Mouse (Mus musculus) lung, adult 2 months (tissue): ENCODE results near the gene Tlk1. TPM values are rescaled to one million over a fixed set of nuclear protein-coding genes. Genes with fewer than 3 reads are reported as not detected.
A peak's percentile ranks its signal among the peaks of the same experiment; 100 is the strongest.

Experiments
- DNase-seq: peaks from one replicate; pipeline ENCODE4 v3.0.0; 2022
- H3K4me1 ChIP-seq: fragments of 200-500 bp; 2 replicates; pipeline ENCODE4 v1.6.1; 2011; ENCODE audit warnings: low read length; ENCODE audit not compliant: control insufficient read depth, insufficient read depth
- H3K4me3 ChIP-seq: fragments of 200-500 bp; replicated peaks from 2 replicates; pipeline ENCODE3; 2011; ENCODE audit warnings: low read depth, mild to moderate bottlenecking, control low read depth, low read length; ENCODE audit errors: extremely low read depth
- CTCF ChIP-seq: fragments of 200-500 bp; IDR thresholded peaks from 2 replicates; pipeline ENCODE4 v1.5.1; 2011; ENCODE audit warnings: mild to moderate bottlenecking, low read length, control low read depth; ENCODE audit not compliant: insufficient read depth
- POLR2A ChIP-seq: fragments of 200-500 bp; IDR thresholded peaks from 2 replicates; pipeline ENCODE4 v1.6.1; 2011; ENCODE audit warnings: low read depth, mild to moderate bottlenecking, control low read depth, low read length, borderline replicate concordance; ENCODE audit errors: extremely low read depth
- WGBS: fragments of 180-500 bp; shearing (Covaris S2); methylation state at CpG from one replicate; pipeline ENCODE4 v1.1.7; 2018; 5-methylcytosine and 5-hydroxymethylcytosine counted together
- polyA plus RNA-seq: library from polyadenylated mRNA; depleted of rRNA; stranded (reverse); fragments of >200 nt; gene quantifications from 2 replicates; pipeline ENCODE4 v1.2.3, GENCODE M21; 2012

The Tlk1 gene
- polyA plus RNA-seq, 1 experiment: 12.3 TPM

DNA sequence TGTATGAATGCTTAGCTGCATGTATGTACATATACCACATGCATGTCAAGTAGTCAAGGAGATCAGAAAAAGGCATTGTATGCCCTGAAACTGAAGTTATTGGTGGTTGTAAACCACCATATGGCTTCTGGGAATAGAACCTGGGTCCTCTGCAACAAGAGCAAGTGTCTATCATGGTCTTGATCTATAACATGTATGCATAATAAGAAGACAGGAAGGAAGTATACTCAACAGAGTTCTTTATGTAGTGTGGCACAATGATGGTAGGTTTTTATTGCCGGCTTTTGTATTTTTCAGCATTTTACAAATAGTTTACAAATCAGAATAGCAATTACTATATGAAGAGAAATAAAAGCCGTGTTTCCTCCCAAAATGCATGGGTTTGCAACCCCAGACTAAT lies 9.7 kb upstream of the Tlk1 start:
- DNase-seq: no peak
- no peak overlapping the region for H3K4me3 ChIP-seq
- TF ChIP-seq POLR2A (no peak), CTCF (no peak)
- WGBS: 64% methylated on average over 2 of the region's 2 CpGs
- H3K4me1 ChIP-seq: no peaks in the 10 kb centered on the region

DNA sequence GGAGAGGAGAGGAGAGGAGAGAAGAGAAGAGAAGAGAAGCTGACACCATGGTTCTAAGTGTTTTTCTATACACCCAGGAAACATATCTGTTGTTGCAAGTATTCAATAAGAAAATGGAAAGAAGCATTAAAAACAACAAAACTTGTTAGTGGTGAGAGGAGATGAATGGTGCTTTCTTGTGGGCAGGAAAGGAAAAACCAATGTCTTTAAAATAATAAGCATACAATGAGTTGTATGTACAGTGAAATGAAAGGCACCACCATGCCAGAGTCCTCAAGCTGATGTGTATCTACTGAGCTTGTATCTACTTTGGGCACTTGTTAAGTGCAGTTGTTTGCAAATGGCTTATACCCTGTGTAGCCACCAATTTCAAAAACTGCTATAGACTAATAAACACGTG lies 7.7 kb upstream of the Tlk1 start:
- no peak overlapping the region for H3K4me3 ChIP-seq
- WGBS: 40% methylated on average over 1 of the region's 1 CpGs
- no peaks in the 10 kb centered on the region for H3K4me1 ChIP-seq
- no peak for DNase-seq
- TF ChIP-seq POLR2A: no peak
- TF ChIP-seq CTCF: no peak

GRCm38 (mm10) chr2:70831709-70832350 lies 6.3 kb upstream of the Tlk1 start:
- Histone ChIP-seq H3K4me1 (no peaks in the 10 kb centered on the region), H3K4me3 (no peak overlapping the region)
- WGBS: 87% methylated on average over 10 of the region's 10 CpGs
- no peak for DNase-seq
- TF ChIP-seq CTCF (no peak), POLR2A (no peak)

GRCm38 (mm10) chr2:70830683-70831082 lies 5.2 kb upstream of the Tlk1 start:
- no peak for DNase-seq
- Histone ChIP-seq H3K4me3 (no peak overlapping the region), H3K4me1 (no peaks in the 10 kb centered on the region)
- TF ChIP-seq POLR2A (no peak), CTCF (no peak)
- WGBS: 54% methylated on average over 2 of the region's 2 CpGs

DNA sequence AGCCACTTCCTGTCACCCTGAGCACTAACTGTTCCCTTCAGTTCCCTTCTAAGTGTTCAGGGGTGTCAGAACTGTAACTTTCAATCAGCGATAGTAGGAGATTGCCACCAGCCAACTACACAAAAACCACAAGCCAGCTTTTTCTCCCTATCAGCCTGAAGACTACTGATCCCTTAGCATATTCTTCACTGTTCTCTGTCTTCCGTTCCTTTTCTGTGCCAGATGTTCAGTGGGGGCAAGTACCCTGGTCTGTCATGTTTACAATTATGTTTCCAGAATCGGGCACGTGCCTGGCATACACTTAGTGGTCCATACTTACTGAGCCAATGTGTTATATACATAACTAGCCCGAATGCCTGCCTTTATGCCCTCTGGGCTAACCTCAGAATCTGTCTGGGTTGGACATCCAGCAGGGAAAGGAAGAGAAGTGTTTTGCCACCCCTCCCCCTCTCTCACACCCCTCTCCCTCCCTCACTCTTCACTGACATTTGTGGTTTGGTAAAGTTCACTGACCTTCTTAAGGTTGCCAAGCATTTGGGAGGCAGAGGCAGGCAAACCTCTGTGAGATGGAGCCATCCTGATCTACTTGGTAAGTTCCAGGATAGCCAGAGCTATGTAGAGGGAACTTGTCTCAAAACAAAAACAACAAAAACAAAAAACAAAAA lies 4.5 kb upstream of the Tlk1 start:
- DNase-seq: no peak
- 68% methylated on average over 5 of the region's 5 CpGs for WGBS
- no peak for TF ChIP-seq CTCF
- no peak for TF ChIP-seq POLR2A
- Histone ChIP-seq H3K4me3 (no peak overlapping the region), H3K4me1 (no peaks in the 10 kb centered on the region)

GRCm38 (mm10) chr2:70827780-70828179 lies 2.3 kb upstream of the Tlk1 start:
- TF ChIP-seq CTCF: no peak
- no peak for TF ChIP-seq POLR2A
- no peak for DNase-seq
- peaks cover 2% of the 10 kb centered on the region; the same call in 1 of the 2 replicates for H3K4me1 ChIP-seq
- no peak overlapping the region for H3K4me3 ChIP-seq
- WGBS: 85% methylated on average over 8 of the region's 8 CpGs

DNA sequence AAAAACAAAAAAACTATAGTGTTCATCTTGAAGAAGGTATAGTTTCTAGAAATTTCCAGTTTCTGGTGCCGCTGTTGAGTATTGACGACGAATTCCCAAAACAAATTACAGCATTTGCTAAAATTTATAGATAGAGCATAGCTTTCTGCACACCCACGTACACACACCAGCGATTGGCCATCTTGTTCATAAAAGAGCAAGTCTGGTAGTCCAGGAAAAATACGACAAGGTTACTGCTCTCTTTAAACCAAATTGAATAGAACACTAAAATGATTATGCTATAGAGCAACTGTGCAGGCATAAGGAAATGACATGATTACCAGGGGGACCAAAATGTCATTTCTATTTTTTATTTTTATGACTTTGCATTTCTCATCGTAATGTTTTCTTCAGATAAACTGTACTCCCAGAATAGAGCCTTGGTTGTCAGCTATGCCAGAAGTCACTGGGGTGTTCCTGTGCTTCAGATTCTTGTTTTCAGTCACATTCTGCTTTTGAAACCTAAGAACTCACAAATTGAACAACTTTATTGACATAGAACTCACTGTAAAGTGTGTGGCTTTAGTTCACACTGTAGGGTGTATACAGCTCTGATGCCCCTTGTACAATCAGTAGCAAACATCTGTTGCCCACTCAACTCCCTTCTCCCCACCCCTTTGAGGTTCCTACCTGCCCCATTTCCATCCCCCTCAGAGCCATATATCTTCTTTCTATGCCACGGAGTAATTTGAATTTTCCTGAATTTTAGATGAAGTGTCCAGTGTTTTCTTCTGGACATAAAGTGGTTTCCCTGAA lies 1.1 kb upstream of the Tlk1 start:
- Histone ChIP-seq H3K4me3 (no peak overlapping the region), H3K4me1 (peaks cover 6% of the 10 kb centered on the region)
- TF ChIP-seq POLR2A (no peak), CTCF (no peak)
- no peak for DNase-seq
- 72% methylated on average over 8 of the region's 8 CpGs for WGBS

- peak; percentile 70 for DNase-seq
- peaks cover 6% of the 10 kb centered on the region for H3K4me1 ChIP-seq
- peak overlapping the region; percentile 74 for H3K4me3 ChIP-seq
- TF ChIP-seq POLR2A (no peak), CTCF (no peak)
- under 1% methylated on average over 58 of the region's 59 CpGs for WGBS
Observed at GRCm38 (mm10) chr2:70824838-70825370, 624 bp downstream of the Tlk1 start.

DNA sequence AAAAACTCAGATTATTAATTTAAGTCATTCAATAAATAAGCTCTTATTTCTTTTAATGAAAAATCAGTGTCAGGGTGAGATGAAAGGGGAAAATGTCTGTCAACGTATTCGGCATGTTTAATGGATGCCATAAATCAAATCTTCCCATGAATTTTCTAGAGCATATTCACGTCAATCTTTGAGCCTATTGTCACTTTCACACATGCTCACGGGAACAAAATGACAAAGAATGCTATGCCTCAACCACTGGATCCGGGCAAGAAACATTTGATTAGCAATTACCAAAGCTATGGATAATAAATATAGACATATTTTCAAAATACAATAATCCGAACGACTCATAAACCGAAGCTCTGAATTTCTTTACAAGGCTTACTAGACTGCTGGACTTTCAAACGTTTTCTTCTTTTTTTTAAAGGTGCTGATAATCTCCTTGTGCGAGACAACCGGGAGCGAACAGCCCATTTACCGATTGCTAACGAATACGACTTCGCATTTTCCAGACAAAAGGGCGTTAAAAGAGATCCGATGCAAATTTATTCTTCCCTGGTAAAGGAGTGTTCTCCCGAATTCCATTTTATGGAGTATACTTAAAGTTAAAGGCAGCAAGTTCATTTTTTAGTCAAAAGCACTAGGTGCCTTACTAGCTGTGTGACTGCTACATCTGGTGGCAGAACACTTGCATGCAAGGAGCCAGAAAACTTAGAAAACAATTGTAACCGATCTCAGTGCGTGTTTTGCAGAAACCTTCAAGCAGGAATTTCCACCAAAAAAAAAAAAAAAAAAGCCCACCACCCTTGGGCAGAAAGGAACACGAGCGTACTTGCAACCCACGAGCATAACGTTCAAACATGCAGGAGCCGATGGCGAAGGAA lies 1.4 kb downstream of the Tlk1 start:
- Histone ChIP-seq H3K4me3 (peak overlapping the region; percentile 74), H3K4me1 (peaks cover 6% of the 10 kb centered on the region)
- DNase-seq: no peak
- 1% methylated on average over 27 of the region's 27 CpGs for WGBS
- TF ChIP-seq CTCF (0 out of 2 replicates have a peak, but pooled peaks have one; percentile 3), POLR2A (no peak)
